Mouse (Mus musculus) erythroblast, embryonic 14.5 days (primary cell): ENCODE measurements around the gene 4930467E23Rik.
"Not testable (repeated sequence)": the region's sequence is repeated elsewhere in the genome, so short reads cannot be mapped to it uniquely, and the experiment has no call there.

Source experiments
- GATA1 ChIP-seq: IDR thresholded peaks from 2 replicates; pipeline ENCODE4 v1.6.1; 2012; ENCODE audit warnings: low read length, inconsistent platforms, mixed read lengths
- TAL1 ChIP-seq: IDR thresholded peaks from 3 replicates; pipeline ENCODE4 v1.6.1; 2012; ENCODE audit warnings: low read length, inconsistent platforms, mixed read lengths

GRCm38 (mm10) chr8:19688802-19689525 lies 40.4 kb upstream of the 4930467E23Rik start:
- TF ChIP-seq TAL1, GATA1: not testable (repeated sequence)
